In genomic region chr1:128819611-128820010, GRCm38 (mm10) we compare ENCODE assay signal across 20 mouse cellular contexts.
"Had no signal": no experiment of that assay in that cellular context is flagged by ENCODE, and none has a peak within 500 bp of the region (broad histone marks: within the 10 kb centered on the region; RNA-seq: fewer than 3 reads in every experiment).

No protein-coding gene starts in this region.

- H3K9ac ChIP-seq: lung, embryonic 14.5 days; midbrain, embryonic 12.5 days; neural tube, embryonic 13.5 days; neural tube, embryonic 15.5 days; stomach, embryonic 15.5 days had no signal

- H3K4me3 ChIP-seq: midbrain, embryonic 10.5 days; midbrain, embryonic 12.5 days; myocyte; neural tube, embryonic 13.5 days; neural tube, embryonic 15.5 days; stomach, embryonic 15.5 days had no signal

- DNase-seq: lung, adult 18-20 months; lung, embryonic 14.5 days; lung, postnatal 10 days; lung, postnatal 4 days; midbrain, embryonic 14.5 days; retina, postnatal 1 day; right cerebral cortex, adult 18-20 months; right cerebral cortex, postnatal 25 days; right cerebral cortex, postnatal 4 days; spleen, adult 18-20 months; thymus, adult 2 months; thymus, postnatal 25 days; thymus, postnatal 4 days had no signal

- H3K27me3 ChIP-seq: midbrain, embryonic 12.5 days; neural tube, embryonic 13.5 days; neural tube, embryonic 15.5 days; stomach, embryonic 15.5 days had no signal

- H3K27ac ChIP-seq: midbrain, embryonic 10.5 days; midbrain, embryonic 12.5 days; neural tube, embryonic 13.5 days; neural tube, embryonic 15.5 days; stomach, embryonic 15.5 days; stomach, postnatal 0 days had no signal

- H3K36me3 ChIP-seq: midbrain, embryonic 10.5 days; midbrain, embryonic 12.5 days; neural tube, embryonic 13.5 days; neural tube, embryonic 15.5 days; stomach, embryonic 15.5 days had no signal

- H3K4me1 ChIP-seq: stomach, embryonic 15.5 days had no signal
